Mouse (Mus musculus) stomach, embryonic 14.5 days (tissue): ENCODE measurements around the gene Trim8. TPM values are rescaled to one million over a fixed set of nuclear protein-coding genes. Genes with fewer than 3 reads are reported as not detected.

ENCODE experiments used
- ATAC-seq: fragments of 200-750 bp; cut with Nextera tagmentation; 2 replicates; pipeline ENCODE4 v1.8.0; 2017; ENCODE audit warnings: low read depth, moderate TSS enrichment; ENCODE audit not compliant: insufficient number of reproducible peaks, insufficient read depth, low FRiP score
- H3K27ac ChIP-seq: fragments of 300-500 bp; sonication (generic); 2 replicates; pipeline ENCODE4 v1.5.1; 2014; ENCODE audit warnings: mild to moderate bottlenecking, low read length, moderate library complexity, mixed read lengths
- H3K27me3 ChIP-seq: fragments of 300-500 bp; sonication (generic); 2 replicates; pipeline ENCODE4 v1.6.1; 2014; ENCODE audit warnings: low read length, control low read depth, mixed read lengths; ENCODE audit not compliant: control insufficient read depth, insufficient read depth
- H3K36me3 ChIP-seq: fragments of 300-500 bp; sonication (generic); 2 replicates; pipeline ENCODE4 v1.6.1; 2014; ENCODE audit warnings: mild to moderate bottlenecking, control low read depth, low read length, moderate library complexity, mixed read lengths; ENCODE audit not compliant: control insufficient read depth, insufficient read depth
- H3K4me1 ChIP-seq: fragments of 300-500 bp; sonication (generic); 2 replicates; pipeline ENCODE4 v1.6.1; 2014; ENCODE audit warnings: low read length, control low read depth, mixed read lengths; ENCODE audit not compliant: control insufficient read depth, insufficient read depth
- H3K4me2 ChIP-seq: fragments of 300-500 bp; sonication (generic); replicated peaks from 2 replicates; pipeline ENCODE4 v1.6.1; 2014; ENCODE audit warnings: low read depth, low read length, control low read depth
- H3K4me3 ChIP-seq: fragments of 300-500 bp; sonication (generic); 2 replicates; pipeline ENCODE4 v1.5.1; 2014; ENCODE audit warnings: low read depth, low read length, control low read depth
- H3K9ac ChIP-seq: fragments of 300-500 bp; sonication (generic); replicated peaks from 2 replicates; pipeline ENCODE4 v1.6.1; 2014; ENCODE audit warnings: low read depth, mild to moderate bottlenecking, control low read depth, low read length, moderate library complexity, mixed read lengths
- H3K9me3 ChIP-seq: fragments of 300-500 bp; sonication (generic); 2 replicates; pipeline ENCODE4 v1.6.1; 2016; ENCODE audit warnings: low read depth, low read length, control low read depth; ENCODE audit not compliant: control insufficient read depth
- WGBS: fragments of 180-500 bp; shearing (Covaris S2); extraction: QIAGEN DNeasy Blood & Tissue Kit; methylation state at CpG from one replicate; pipeline ENCODE4 v1.1.7; 2014; 5-methylcytosine and 5-hydroxymethylcytosine counted together
- polyA plus RNA-seq: library from polyadenylated mRNA; unstranded; fragments of >200 nt; fragmentation: Nextera tagmentation; extraction: Ambion mirVana; gene quantifications from 2 replicates; pipeline ENCODE4 v1.2.1, GENCODE M21; 2014

Trim8 gene
- polyA plus RNA-seq, 1 experiment from 2014 or later: 22.3 TPM

- H3K4me2 ChIP-seq: no peak overlapping the region
- H3K36me3 ChIP-seq: peaks cover 78% of the 10 kb centered on the region
- no peak overlapping the region for H3K4me3 ChIP-seq
- no peaks in the 10 kb centered on the region for H3K9me3 ChIP-seq
- no peak for ATAC-seq
- no peaks in the 10 kb centered on the region for H3K27me3 ChIP-seq
- H3K4me1 ChIP-seq: peaks cover 51% of the 10 kb centered on the region
- 57% methylated on average over 5 of the region's 5 CpGs for WGBS
- peak overlapping the region; percentile 27; the same call in 1 of the 2 replicates for H3K27ac ChIP-seq
- no peak overlapping the region for H3K9ac ChIP-seq
Measured at GRCm38 (mm10) chr19:46510401-46510800, 8.9 kb downstream of the Trim8 start.

GRCm38 (mm10) chr19:46510824-46511223 is 9.3 kb downstream of the Trim8 start:
- Histone ChIP-seq H3K36me3 (peaks cover 78% of the 10 kb centered on the region), H3K4me2 (no peak overlapping the region), H3K27me3 (no peaks in the 10 kb centered on the region), H3K4me1 (peaks cover 46% of the 10 kb centered on the region), H3K9me3 (no peaks in the 10 kb centered on the region), H3K4me3 (no peak overlapping the region), H3K9ac (no peak overlapping the region), H3K27ac (peak overlapping the region; percentile 27; the same call in 1 of the 2 replicates)
- 55% methylated on average over 3 of the region's 3 CpGs for WGBS
- ATAC-seq: no peak

GRCm38 (mm10) chr19:46511263-46511662 is 9.8 kb downstream of the Trim8 start:
- Histone ChIP-seq H3K4me3 (no peak overlapping the region), H3K9ac (no peak overlapping the region), H3K27ac (peak overlapping the region; percentile 30; the same call in 1 of the 2 replicates), H3K27me3 (no peaks in the 10 kb centered on the region), H3K4me1 (peaks cover 42% of the 10 kb centered on the region), H3K9me3 (no peaks in the 10 kb centered on the region), H3K36me3 (peaks cover 77% of the 10 kb centered on the region), H3K4me2 (no peak overlapping the region)
- WGBS: 71% methylated on average over 10 of the region's 10 CpGs
- ATAC-seq: no peak

GRCm38 (mm10) chr19:46514387-46514786 is 12.9 kb downstream of the Trim8 start:
- Histone ChIP-seq H3K4me1 (peaks cover 33% of the 10 kb centered on the region), H3K27me3 (no peaks in the 10 kb centered on the region), H3K9me3 (no peaks in the 10 kb centered on the region), H3K9ac (no peak overlapping the region), H3K27ac (no peak overlapping the region), H3K4me3 (no peak overlapping the region), H3K4me2 (no peak overlapping the region), H3K36me3 (peaks cover 50% of the 10 kb centered on the region)
- WGBS: 81% methylated on average over 12 of the region's 12 CpGs
- no peak for ATAC-seq

- no peak overlapping the region for H3K4me2 ChIP-seq
- peaks cover 45% of the 10 kb centered on the region for H3K36me3 ChIP-seq
- no peaks in the 10 kb centered on the region for H3K27me3 ChIP-seq
- H3K9ac ChIP-seq: no peak overlapping the region
- H3K4me1 ChIP-seq: peaks cover 23% of the 10 kb centered on the region
- WGBS: 91% methylated on average over 24 of the region's 24 CpGs
- no peak overlapping the region for H3K27ac ChIP-seq
- no peak overlapping the region for H3K4me3 ChIP-seq
- no peaks in the 10 kb centered on the region for H3K9me3 ChIP-seq
- no peak for ATAC-seq
Measured at GRCm38 (mm10) chr19:46515287-46515821, 13.9 kb downstream of the Trim8 start.

- no peaks in the 10 kb centered on the region for H3K27me3 ChIP-seq
- no peak overlapping the region for H3K4me2 ChIP-seq
- no peak for ATAC-seq
- H3K4me1 ChIP-seq: peaks cover 21% of the 10 kb centered on the region
- WGBS: 51% methylated on average over 3 of the region's 3 CpGs
- H3K9me3 ChIP-seq: no peaks in the 10 kb centered on the region
- peaks cover 41% of the 10 kb centered on the region for H3K36me3 ChIP-seq
- peak overlapping the region; percentile 68; the same call in 1 of the 2 replicates for H3K27ac ChIP-seq
- H3K9ac ChIP-seq: no peak overlapping the region
- no peak overlapping the region for H3K4me3 ChIP-seq
Measured at GRCm38 (mm10) chr19:46516667-46517528, 15.4 kb downstream of the Trim8 start.

- H3K27me3 ChIP-seq: no peaks in the 10 kb centered on the region
- H3K4me2 ChIP-seq: peak overlapping the region; percentile 46; the same call in 1 of the 2 replicates
- peaks cover 25% of the 10 kb centered on the region for H3K4me1 ChIP-seq
- H3K4me3 ChIP-seq: no peak overlapping the region
- no peak overlapping the region; the same call in 1 of the 2 replicates for H3K9ac ChIP-seq
- peak overlapping the region; percentile 68 for H3K27ac ChIP-seq
- WGBS: 23% methylated on average over 11 of the region's 14 CpGs
- ATAC-seq: peak; percentile 34; the same call in 1 of the 2 replicates
- H3K36me3 ChIP-seq: peaks cover 33% of the 10 kb centered on the region
- H3K9me3 ChIP-seq: no peaks in the 10 kb centered on the region
Measured at GRCm38 (mm10) chr19:46517529-46518351, 16.2 kb downstream of the Trim8 start.

- peak overlapping the region; percentile 46 for H3K4me2 ChIP-seq
- no peak overlapping the region; the same call in 1 of the 2 replicates for H3K9ac ChIP-seq
- H3K27ac ChIP-seq: peak overlapping the region; percentile 68
- peaks cover 26% of the 10 kb centered on the region for H3K36me3 ChIP-seq
- 1% methylated on average over 13 of the region's 13 CpGs for WGBS
- H3K9me3 ChIP-seq: no peaks in the 10 kb centered on the region
- H3K27me3 ChIP-seq: no peaks in the 10 kb centered on the region
- 0 out of 2 replicates have a peak overlapping the region, but pooled peaks have one; percentile 4 for H3K4me3 ChIP-seq
- ATAC-seq: peak; percentile 72
- H3K4me1 ChIP-seq: peaks cover 30% of the 10 kb centered on the region
Measured at GRCm38 (mm10) chr19:46518352-46518787, 16.9 kb downstream of the Trim8 start.
